Mouse (Mus musculus): Measurements from ENCODE around the gene Uvrag. TPM values are rescaled to one million over a fixed set of nuclear protein-coding genes. Genes with fewer than 3 reads are reported as not detected.
A peak's percentile ranks its signal among the peaks of the same experiment; 100 is the strongest.

The Uvrag gene
- polyA plus RNA-seq, 1 experiment from 2014 or later, result 19.1 TPM

- Histone ChIP-seq H3K4me1 (peaks cover 84% of the 10 kb centered on the region), H3K4me3 (replicated peaks) (peak overlapping the region; percentile 63), H3K9ac (peak overlapping the region; percentile 51), H3K36me3 (no peaks in the 10 kb centered on the region), H3K27ac (0 out of 2 replicates have a peak overlapping the region, but pooled peaks have one; percentile 29), H3K27me3 (peaks cover 93% of the 10 kb centered on the region), H3K4me2 (peak overlapping the region; percentile 96), H3K9me3 (replicated peaks) (no peaks in the 10 kb centered on the region)
- under 1% methylated on average over 48 of the region's 48 CpGs for whole genome bisulfite sequencing
- ATAC-seq (replicated peaks; ENCODE audit: low FRiP score), result peak; percentile 43
These were observed 302.2 kb downstream of the Uvrag start for GRCm38 (mm10) chr7:98838729-98839141.

GRCm38 (mm10) chr7:98837901-98838300, 303.0 kb downstream of the Uvrag start:
- 0% methylated on average over 17 of the region's 17 CpGs for WGBS
- Histone ChIP-seq H3K4me2 (peak overlapping the region; percentile 96), H3K4me1 (peaks cover 76% of the 10 kb centered on the region), H3K27ac (no peak overlapping the region), H3K36me3 (no peaks in the 10 kb centered on the region), H3K27me3 (peaks cover 95% of the 10 kb centered on the region), H3K9ac (0 out of 2 replicates have a peak overlapping the region, but pooled peaks have one; percentile 51), H3K4me3 (replicated peaks) (peak overlapping the region; percentile 63), H3K9me3 (replicated peaks) (no peaks in the 10 kb centered on the region)
- peak; percentile 58 for ATAC-seq (replicated peaks; ENCODE audit: low FRiP score)

GRCm38 (mm10) chr7:98836646-98837045, 304.3 kb downstream of the Uvrag start:
- Histone ChIP-seq H3K27ac (no peak overlapping the region), H3K4me2 (peak overlapping the region; percentile 96), H3K9me3 (replicated peaks) (no peaks in the 10 kb centered on the region), H3K9ac (peak overlapping the region; percentile 59), H3K4me3 (replicated peaks) (peak overlapping the region; percentile 63), H3K4me1 (peaks cover 81% of the 10 kb centered on the region), H3K27me3 (peaks cover 95% of the 10 kb centered on the region), H3K36me3 (no peaks in the 10 kb centered on the region)
- WGBS, result 2% methylated on average over 23 of the region's 23 CpGs
- no peak for ATAC-seq (replicated peaks; ENCODE audit: low FRiP score)

- Histone ChIP-seq H3K9ac (peak overlapping the region; percentile 59), H3K4me3 (replicated peaks) (peak overlapping the region; percentile 63), H3K36me3 (no peaks in the 10 kb centered on the region), H3K4me2 (peak overlapping the region; percentile 96), H3K4me1 (peaks cover 82% of the 10 kb centered on the region), H3K27me3 (peaks cover 95% of the 10 kb centered on the region), H3K9me3 (replicated peaks) (no peaks in the 10 kb centered on the region), H3K27ac (no peak overlapping the region)
- WGBS, result under 1% methylated on average over 46 of the region's 46 CpGs
- no peak for ATAC-seq (replicated peaks; ENCODE audit: low FRiP score)
These were observed 305.2 kb downstream of the Uvrag start for GRCm38 (mm10) chr7:98835519-98836441.

Other genes with a start within 250 kb of the Uvrag start
- 29.0 and 31.2 TPM in 2 replicates for gene Dgat2, start 41.6 kb upstream of the Uvrag start, polyA plus RNA-seq (2015; fragmentation: Nextera tagmentation; extraction: Ambion mirVana)
- 6.6 and 7.7 TPM in 2 replicates for gene Mogat2, start 97.5 kb upstream of the Uvrag start, polyA plus RNA-seq (2015; fragmentation: Nextera tagmentation; extraction: Ambion mirVana)
- 2.1 and 4.2 TPM in 2 replicates for gene Map6, start 126.3 kb upstream of the Uvrag start, polyA plus RNA-seq (2015; fragmentation: Nextera tagmentation; extraction: Ambion mirVana)
- gene Serpinh1, start 212.1 kb upstream of the Uvrag start, polyA plus RNA-seq (2015; fragmentation: Nextera tagmentation; extraction: Ambion mirVana), result 1,575 and 1,603 TPM in 2 replicates
- 14.5 and 17.3 TPM in 2 replicates for gene Gdpd5, start 240.3 kb upstream of the Uvrag start, polyA plus RNA-seq (2015; fragmentation: Nextera tagmentation; extraction: Ambion mirVana)